Mouse (Mus musculus): ENCODE data around the gene Gm960.

The Gm960 gene

DNA sequence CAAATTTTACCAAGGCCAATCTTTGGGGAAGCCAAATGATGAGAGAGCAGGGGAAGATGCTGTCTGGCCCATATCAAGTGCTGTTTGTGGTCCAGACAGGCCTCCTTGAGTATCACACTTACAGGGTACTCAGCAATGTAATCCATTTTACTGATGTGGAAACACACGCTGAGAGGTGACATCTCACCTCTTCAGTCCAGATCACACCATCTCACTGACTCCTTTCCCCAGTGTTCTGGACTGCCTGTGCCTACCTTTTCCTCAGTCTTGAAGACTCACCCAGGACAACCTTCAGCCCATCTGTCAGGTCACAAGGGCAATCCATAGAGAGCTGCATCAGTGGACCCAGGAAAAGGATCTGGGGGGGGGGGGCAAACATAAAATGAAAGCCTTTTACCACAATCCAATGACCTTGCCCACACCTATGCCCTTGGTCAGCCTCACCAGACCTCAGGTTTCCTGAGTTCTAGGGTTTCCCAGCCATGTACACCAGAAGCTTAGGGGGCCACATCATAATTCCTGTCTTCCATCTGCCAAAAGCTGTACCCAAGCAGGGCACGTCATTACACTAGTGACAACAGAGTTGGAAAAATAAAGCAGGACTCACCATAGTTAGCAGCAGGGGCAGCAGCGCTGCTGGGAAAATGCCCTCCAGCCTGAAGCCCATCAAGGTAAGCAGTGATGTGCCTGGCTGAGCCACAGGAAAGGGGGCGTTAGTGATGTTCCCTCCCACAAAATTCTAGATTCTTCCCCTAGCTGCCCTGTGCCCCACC is 73.9 kb downstream of the Gm960 start:
- DNase-seq (ENCODE audit: low read depth, low spot score) = peak; percentile 4

DNA sequence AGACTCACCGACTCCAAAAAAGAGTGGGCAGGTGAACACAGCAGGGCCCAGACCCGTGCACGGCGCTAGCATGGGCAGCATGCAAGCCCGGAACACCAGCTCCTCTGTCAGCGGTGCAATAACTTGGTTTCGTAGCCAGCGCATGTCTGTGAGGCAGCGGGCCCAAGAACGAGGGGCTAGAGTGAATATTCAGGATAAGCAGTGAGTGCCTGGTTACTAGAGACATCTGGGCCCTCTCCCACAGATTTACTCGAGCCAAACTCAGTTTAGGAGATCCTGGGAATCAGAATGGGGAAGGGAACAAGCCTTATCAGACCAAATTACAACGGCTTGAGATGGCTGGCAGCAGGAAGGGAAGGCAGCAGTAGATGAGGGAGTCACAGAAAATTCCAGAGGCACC is 74.5 kb downstream of the Gm960 start:
- no peak for DNase-seq (ENCODE audit: low read depth, low spot score)

DNA sequence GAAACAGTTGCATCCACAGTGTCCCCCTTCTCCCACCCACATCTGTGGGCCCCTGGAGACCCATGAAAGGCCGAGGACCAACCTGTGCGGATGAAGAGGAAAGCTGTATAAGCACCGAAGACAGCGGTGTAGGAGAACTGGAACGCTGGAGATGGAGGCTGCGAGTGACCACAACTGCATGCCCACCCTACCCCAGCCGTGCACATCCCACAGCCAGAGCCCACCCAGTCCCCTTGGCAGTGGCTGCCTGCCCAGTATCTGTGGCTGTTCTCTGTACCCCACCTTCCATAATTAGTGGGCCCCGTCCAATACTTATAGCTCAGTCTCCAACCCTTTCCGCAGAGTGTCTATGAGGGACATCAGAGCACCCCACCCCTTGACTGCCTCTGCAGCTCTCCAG is 75.0 kb downstream of the Gm960 start:
- no peak for DNase-seq (ENCODE audit: low read depth, low spot score)

DNA sequence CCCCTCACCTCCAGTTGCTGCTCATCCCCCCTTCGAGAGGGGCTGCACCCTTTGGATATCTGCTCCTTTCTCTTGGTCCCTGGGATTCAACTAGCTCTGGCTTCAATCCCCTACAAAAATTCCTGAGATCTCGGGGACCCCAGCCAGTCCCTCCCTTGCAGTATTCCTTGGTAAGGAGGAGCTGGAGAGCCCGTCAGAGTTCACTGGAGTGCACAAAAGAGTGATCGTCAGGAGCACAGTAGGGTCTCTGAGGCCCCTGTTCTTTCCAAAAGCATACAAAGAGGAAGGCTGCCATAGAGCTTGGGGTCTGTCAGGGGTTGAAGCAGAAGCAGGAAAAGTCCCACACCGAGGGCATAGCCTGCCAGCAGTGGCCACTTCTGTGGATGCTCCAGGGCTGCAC is 75.7 kb downstream of the Gm960 start:
- DNase-seq (ENCODE audit: low read depth, low spot score) = no peak

DNA sequence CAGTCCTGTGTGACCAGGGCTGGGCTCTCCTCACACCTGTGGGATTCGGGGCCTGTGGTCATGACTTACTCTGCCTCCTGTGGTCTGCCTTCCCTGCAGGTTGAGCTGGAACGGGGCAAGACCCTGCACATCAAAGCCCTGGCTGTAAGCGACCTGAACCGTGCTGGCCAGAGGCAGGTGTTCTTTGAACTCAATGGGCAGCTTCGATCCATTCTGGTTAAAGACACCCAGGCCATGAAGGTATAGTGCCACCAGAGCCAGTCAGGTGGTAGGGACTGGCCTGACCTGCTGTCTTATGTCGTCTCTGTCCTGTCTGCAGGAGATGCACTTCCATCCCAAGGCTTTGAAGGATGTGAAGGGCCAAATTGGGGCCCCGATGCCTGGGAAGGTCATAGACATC is 77.7 kb downstream of the Gm960 start:
- DNase-seq (ENCODE audit: low read depth, low spot score) = no peak

DNA sequence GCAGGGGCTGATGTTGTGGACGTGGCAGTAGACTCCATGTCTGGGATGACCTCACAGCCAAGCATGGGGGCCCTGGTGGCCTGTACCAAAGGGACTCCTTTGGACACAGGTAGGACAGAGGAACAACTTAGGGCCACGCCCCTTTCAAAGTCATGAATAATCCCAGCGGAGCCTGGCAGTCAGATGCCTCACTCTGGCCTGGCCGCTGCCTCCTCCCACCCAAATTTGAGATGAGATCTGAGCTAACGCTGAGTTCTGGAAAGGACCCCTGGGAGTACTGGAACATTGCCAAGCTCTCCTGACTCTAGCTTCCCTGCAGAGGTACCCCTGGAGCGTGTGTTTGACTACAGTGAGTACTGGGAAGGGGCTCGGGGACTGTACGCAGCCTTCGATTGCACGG is 79.0 kb downstream of the Gm960 start:
- no peak for DNase-seq (ENCODE audit: low read depth, low spot score)

DNA sequence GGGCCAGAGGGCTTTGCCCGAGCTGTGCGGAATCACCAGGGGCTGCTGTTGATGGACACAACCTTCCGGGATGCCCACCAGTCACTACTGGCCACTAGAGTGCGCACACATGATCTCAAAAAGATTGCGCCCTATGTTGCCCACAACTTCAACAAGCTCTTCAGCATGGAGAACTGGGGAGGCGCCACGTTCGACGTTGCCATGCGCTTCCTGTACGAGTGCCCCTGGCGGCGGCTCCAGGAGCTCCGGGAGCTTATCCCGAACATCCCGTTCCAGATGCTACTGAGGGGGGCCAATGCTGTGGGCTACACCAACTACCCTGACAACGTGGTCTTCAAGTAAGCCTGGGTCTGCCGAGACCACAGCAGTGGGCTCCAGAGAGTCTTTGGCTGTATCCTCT is 80.3 kb downstream of the Gm960 start:
- DNase-seq (ENCODE audit: low read depth, low spot score) = peak; percentile 30

DNA sequence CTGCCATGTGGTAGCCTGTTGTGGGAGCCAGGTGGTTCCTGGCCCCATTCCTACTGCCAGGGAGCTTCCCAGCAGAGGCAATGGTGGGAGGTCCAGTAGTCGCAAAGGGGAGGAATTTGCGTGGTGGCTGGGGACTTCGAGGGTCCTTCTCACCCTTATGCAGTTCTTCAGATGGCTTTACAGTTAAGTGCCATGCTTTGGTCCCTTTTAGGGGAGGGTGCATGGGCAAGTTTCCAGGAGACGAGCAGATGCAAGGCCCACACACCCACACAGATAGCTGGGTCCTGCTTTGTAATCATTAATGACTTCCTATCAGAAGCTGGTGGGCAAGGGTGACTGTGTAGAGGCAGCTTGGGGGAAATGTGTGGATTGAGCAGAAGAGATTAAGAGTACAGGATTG is 81.9 kb downstream of the Gm960 start:
- no peak for DNase-seq (ENCODE audit: low read depth, low spot score)

DNA sequence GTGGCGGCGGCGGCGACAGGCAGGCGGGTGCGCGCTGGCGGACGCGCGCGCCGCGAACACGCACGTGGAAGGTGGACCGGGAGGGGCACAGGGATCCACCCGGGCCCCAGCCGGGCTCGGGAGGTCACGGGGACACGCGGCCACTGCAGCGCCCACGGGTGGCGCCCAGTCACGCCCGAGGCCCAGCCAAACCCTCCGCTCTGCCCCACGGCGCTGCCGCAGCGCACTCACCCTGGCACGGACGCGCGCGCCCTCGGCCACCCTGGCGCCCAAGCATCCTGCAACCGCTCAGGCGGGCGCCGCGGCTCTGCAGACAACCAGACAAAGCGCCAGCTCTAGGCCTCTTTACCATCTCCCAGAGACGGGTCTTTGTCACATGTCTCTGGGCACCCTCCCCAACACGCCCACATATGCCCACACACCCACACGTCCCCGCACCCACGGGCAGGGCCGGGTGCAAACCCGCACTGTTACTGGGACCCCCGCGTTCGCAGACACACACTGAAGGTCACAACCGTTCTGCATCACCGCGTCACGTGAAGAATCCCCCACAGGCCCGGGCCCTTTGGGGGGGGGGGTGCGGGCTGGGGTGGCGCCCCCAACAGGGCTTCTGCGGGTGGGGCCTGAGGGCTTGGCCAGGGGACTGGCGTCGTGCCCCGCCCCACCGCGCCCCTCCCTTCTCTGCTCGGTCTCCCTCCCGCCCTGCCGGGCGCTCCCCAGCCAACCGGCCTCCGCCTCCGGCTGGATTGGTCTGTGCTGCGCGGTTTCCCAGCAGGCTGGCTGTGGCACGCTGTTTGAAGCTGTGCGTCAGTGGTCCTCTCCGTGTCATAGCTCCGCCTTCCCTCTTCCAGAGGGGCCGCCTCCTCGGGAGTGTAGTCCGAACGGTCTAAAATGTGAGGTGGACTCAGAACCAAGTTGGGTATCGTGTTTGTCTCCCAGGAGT is 83.0 kb downstream of the Gm960 start, which contains the start of gene Lrfn4:
TSS of gene Lrfn4 (minus strand) at position 517 of the 943 bp plus-strand sequence.
- DNase-seq (ENCODE audit: low read depth, low spot score) = peak; percentile 96

DNA sequence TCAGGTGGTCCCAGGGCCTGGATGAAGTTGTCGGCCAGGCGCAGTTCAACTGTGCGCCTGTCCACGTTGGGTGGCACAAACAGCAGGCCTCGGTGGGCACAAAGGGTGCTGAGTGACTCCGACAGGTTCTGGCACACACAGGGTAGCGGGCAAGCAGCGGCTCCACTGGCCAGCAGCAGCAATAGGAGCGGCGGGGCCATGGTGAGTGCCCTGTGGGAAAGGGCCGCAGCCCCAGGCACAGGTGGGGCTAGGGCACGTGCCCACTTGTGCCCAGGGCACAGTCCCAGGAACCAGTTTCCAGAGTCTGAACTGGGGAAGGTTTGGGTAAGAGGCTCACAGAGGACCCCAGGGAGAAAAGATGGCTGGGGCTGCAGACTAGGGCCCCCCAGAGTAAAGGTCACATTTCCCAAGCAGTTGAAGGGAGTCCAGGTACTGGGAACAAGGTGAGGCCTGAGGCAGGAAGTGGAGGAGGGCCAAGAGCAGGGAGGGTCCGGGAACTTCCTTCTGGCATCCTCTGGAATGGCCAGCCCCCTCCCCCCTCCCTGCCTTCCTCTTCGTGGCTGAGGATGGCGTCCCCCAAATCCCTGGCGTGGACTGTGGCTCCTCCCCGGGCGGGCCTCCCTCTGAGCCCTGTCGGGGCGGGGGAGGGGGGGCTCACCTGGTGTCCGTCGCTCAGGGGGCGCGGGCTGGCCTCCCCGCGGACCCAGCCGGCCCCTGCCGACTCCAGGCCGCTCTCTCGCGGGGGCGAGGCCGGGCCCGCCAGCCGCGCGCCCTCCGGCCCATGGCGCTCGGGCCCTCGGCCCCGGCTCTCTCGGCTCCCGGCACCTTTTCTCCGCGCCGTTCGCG is 83.9 kb downstream of the Gm960 start:
- peak; percentile 45 for DNase-seq (ENCODE audit: low read depth, low spot score)

DNA sequence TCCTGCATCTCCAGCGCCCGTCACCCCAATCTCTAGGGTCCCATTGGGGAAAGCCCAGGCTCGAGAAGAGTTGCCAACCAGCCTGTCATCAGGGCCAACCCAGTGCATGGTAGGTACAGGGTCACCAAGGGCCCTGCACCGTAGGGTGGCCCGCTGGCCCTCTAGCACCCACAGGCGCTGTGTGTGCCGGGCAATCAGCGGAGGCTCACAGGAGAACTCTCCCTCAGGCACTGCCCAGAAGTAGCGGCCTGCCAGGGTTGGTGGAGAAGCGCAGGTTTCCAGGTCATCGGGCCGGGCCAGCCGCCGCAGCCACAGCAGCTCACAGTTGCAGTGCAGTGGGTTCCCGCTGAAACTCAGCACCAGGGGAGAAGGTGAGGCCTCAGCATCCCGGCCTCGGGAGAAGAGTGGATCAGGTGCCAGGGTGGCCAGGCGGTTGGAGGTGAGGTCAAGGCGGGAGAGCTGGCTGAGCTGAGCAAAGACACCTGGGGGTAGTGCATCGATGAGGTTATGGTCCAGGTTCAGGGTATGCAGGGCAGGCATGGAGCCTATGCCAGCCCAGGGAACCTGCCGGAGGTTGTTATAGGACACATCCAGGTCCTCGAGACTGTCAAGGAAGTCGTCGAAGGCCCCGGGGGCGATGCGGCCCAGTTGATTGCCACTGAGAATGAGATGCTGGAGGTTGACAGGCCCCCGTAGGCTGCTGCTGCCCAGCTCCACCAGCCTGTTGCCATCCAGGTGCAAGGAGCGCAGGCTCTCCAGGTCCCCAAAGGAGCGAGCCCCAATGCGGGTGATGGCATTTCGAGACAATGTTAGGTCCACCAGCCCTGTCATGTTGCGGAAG is 84.8 kb downstream of the Gm960 start:
- no peak for DNase-seq (ENCODE audit: low read depth, low spot score)

DNA sequence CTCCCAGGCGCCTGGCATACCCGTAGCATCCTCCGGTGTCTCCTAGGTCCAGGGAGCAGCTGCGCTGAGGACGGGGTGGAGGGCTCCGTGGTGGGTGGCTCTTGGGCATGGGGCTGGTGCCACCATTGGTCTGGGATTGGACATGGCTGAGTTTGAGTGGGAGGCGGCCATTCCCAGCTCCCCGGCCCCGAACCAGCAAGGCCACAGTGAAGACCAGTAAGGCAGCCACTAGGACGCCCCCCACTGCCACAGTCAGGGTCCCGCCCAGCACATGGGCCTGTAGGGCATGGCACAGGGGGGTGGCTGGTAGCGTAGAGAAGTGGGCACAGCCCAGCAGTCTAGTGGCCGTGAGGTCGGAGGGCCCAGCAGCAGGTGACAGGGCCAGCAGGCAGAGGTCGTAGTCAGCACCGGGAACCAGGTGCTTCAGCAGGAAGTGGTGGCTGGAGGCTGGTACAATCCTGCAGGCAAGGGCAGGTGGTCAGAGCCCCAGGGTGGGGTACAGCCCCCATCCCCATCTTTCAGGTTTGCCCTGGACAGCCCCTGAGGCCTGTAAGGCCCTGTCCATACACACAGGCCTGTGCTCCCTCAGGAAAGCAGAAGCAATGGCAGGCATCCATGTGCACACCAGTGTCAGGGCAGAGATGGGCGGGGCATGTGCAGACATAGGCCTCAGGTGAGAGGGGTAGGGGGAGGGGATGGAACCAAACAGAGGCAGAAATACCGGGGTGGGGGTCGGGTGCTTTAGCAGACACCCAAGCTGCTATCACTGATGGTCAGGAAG is 86.1 kb downstream of the Gm960 start:
- no peak for DNase-seq (ENCODE audit: low read depth, low spot score)

DNA sequence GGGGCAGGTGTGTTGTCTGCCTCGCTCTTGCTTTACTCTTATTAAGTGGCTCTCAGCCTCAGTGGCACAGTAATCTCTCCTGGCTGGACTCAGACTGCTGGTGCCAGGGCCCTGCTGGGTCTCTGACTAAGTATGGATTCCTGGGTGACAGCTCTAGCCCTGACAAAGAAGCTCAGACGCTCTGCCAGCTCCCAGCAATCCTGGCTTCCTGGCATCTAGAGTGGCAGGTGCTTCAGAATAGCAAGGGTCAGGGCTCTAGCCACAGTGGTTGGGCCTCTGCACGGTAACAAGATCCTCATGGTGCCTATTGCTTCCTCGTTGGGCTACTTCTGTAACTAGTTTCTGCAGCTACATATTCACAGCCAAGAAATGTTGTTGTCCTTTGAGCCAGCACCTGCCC is 88.4 kb downstream of the Gm960 start:
- no peak for DNase-seq (ENCODE audit: low read depth, low spot score)

DNA sequence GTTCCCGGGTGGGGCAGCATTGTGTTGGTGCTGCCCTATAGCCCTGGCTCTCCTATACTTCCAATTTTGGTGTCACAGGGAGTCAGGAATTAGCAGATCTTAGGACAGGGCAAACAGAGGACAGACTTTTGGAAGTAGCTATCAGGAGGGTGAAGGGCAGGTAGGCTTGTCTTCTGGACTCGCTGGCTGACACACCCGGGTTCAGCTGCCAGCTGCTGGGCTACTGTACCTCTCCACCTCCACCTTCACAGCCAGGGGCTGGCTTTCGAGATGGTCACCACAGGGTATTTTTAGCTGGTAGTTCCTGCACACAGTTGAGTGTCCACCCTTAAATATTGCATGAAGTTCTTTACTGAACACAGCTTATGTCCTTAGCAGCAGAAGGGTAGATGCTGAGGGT is 90.0 kb downstream of the Gm960 start:
- DNase-seq (ENCODE audit: low read depth, low spot score) = no peak

DNA sequence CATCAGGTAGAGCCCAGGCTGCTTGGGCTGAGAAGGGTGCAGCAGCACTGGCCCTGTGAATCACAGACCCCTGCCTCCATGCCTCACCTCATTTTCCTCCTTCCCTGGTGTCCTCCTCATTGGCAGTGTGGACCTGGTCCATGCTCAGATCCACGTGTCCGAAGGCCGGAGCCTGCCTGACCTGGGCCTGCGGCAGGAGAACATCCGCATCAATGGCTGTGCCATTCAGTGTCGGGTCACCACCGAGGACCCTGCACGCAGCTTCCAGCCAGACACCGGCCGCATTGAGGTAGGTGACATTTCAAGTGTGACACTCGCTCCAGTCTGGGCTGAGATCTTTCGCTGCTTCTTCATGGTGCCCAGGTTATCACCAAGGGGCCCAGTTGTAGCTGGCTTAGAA is 91.1 kb downstream of the Gm960 start:
- DNase-seq (ENCODE audit: low read depth, low spot score) = no peak

DNA sequence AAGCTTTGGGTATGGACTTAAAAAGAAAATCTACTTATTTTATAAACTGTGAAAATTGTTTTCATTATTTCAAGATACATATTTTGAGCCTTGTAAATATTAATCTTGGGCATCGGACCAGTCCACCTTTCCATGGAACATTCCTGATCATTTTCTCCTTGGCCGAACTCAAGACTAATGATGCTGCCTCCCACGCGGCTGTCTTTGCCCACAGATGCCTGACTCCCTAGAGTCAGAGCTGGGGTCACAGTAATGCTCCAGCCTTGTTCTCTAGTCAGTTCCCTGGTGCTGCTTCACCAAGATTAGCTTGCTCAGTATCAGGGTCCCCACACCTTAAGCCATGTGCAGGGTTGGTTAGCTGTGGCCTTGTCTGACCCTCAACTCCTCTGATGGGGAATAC is 92.8 kb downstream of the Gm960 start:
- no peak for DNase-seq (ENCODE audit: low read depth, low spot score)

DNA sequence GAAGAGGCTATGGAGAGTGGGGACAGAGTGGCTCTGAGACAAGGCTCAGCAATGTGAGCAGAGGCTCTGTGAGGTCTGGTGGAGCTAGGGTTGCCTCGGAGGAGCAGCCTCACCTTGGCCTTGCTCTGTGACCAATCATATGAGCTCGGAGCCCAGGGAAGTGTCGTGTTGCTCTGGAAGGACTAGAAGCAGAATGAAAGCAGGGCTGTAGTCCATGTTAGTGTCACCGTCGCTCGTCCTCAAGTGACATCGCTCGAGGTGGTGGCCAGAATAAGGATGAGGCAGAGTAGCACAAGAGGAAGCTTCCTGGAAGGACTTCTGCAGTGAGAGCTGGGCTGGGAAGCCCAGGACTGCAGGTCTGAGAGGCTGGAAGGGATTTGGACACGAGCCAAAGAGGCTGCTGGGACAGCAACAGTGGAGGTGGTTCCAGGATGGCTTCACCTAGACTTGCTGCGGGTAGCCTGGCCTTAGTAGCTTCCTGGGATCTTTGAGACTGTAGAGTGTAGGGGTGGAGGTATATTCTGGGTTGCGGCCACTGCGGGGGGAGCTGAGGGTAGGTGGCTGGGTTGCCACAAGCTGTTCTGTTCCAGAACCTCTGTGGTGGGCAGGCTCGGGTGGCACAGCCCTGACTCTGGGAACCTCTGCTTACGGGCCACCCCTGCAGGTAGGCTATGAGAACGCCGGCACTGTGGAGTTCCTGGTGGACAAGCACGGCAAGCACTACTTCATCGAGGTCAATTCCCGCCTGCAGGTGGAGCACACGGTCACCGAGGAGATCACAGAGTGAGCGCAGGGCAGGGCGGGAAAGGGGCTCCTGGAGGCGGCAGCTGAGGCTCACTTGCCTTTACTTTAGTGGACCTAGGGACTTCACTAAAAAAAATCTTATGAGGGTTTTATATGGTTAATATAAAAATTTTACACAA is 94.4 kb downstream of the Gm960 start:
- peak; percentile 46 for DNase-seq (ENCODE audit: low read depth, low spot score)

DNA sequence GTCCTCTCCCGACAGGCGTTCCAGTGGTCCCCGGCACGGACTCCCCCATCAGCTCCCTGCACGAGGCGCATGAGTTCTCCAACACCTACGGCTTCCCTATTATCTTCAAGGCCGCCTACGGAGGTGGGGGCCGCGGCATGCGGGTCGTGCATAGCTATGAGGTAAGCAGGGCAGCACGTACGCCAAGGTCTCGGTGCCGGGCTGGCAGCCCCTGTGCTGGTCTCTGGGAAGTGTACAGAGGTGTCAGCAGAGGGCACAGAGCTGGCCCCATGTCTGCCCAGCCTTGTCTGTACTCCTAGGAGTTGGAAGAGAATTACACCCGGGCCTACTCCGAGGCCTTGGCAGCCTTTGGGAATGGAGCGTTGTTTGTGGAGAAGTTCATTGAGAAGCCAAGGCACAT is 96.0 kb downstream of the Gm960 start:
- no peak for DNase-seq (ENCODE audit: low read depth, low spot score)

DNA sequence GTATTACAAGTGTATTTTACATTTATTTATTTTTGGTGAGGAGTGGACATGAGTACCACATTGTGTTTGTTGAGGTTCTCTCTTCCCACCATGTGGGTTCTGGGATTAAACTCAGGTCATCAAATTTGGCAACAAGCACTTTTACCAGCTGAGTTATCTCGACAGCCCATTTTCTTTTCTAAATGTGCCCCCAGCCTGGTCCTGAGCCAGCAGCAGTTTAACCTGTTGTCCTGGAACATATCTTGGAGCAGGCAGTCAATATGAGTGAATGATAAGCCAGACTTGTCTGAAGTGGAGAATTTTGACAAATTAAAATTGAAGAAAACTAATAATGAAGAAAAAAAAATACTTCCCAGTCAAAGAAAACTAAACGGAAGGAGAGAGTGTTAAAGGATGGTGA is 102.4 kb downstream of the Gm960 start:
- DNase-seq (ENCODE audit: low read depth, low spot score) = no peak
